Mouse (Mus musculus) neural tube, embryonic 11.5 days (tissue): ENCODE results near the gene Josd2. TPM values are rescaled to one million over a fixed set of nuclear protein-coding genes. Genes with fewer than 3 reads are reported as not detected.
A peak's percentile ranks its signal among the peaks of the same experiment; 100 is the strongest.

Experiments used
- ATAC-seq: fragments of 200-750 bp; cut with Nextera tagmentation; 2 replicates; pipeline ENCODE4 v1.8.0; 2017; ENCODE audit warnings: moderate number of reproducible peaks, mild to moderate bottlenecking, moderate TSS enrichment, moderate library complexity; ENCODE audit not compliant: insufficient read depth, low FRiP score, low TSS enrichment
- DNase-seq: peaks from one replicate; pipeline ENCODE4 v3.0.0-alpha.2; 2015; ENCODE audit warnings: low spot score
- H3K27ac ChIP-seq: fragments of 300-500 bp; sonication (generic); 2 replicates; pipeline ENCODE4 v1.5.1; 2014; ENCODE audit warnings: low read depth, mild to moderate bottlenecking, low read length
- H3K27me3 ChIP-seq: fragments of 300-500 bp; sonication (generic); 2 replicates; pipeline ENCODE4 v1.6.1; 2014; ENCODE audit warnings: mild to moderate bottlenecking, low read length, mixed read lengths; ENCODE audit not compliant: control insufficient read depth, insufficient read depth
- H3K36me3 ChIP-seq: fragments of 300-500 bp; sonication (generic); 2 replicates; pipeline ENCODE4 v1.6.1; 2014; ENCODE audit warnings: mild to moderate bottlenecking, low read length, moderate library complexity, mixed read lengths; ENCODE audit not compliant: control insufficient read depth, insufficient read depth
- H3K4me1 ChIP-seq: fragments of 300-500 bp; sonication (generic); 2 replicates; pipeline ENCODE4 v1.6.1; 2014; ENCODE audit warnings: low read length, mixed read lengths; ENCODE audit not compliant: control insufficient read depth, insufficient read depth
- H3K4me2 ChIP-seq: fragments of 300-500 bp; sonication (generic); 2 replicates; pipeline ENCODE4 v1.6.1; 2014; ENCODE audit warnings: low read depth, mild to moderate bottlenecking, moderate library complexity
- H3K4me3 ChIP-seq: fragments of 300-500 bp; sonication (generic); 2 replicates; pipeline ENCODE4 v1.5.1; 2014; ENCODE audit warnings: low read depth, low read length
- H3K9ac ChIP-seq: fragments of 300-500 bp; sonication (generic); 2 replicates; pipeline ENCODE4 v1.6.1; 2014; ENCODE audit warnings: mild to moderate bottlenecking, low read length
- H3K9me3 ChIP-seq: fragments of 300-500 bp; sonication (generic); 2 replicates; pipeline ENCODE4 v1.6.1; 2016; ENCODE audit warnings: low read length; ENCODE audit not compliant: control insufficient read depth
- WGBS: fragments of 180-500 bp; shearing (Covaris S2); extraction: QIAGEN DNeasy Blood & Tissue Kit; methylation state at CpG from one replicate; pipeline ENCODE4 v1.1.7; 2014; 5-methylcytosine and 5-hydroxymethylcytosine counted together
- polyA plus RNA-seq: library from polyadenylated mRNA; unstranded; fragments of >200 nt; fragmentation: Nextera tagmentation; extraction: Ambion mirVana; gene quantifications from 2 replicates; pipeline ENCODE4 v1.2.1, GENCODE M21; 2014

Josd2 gene
- polyA plus RNA-seq, 1 experiment from 2014 or later, result 66.2 TPM

DNA sequence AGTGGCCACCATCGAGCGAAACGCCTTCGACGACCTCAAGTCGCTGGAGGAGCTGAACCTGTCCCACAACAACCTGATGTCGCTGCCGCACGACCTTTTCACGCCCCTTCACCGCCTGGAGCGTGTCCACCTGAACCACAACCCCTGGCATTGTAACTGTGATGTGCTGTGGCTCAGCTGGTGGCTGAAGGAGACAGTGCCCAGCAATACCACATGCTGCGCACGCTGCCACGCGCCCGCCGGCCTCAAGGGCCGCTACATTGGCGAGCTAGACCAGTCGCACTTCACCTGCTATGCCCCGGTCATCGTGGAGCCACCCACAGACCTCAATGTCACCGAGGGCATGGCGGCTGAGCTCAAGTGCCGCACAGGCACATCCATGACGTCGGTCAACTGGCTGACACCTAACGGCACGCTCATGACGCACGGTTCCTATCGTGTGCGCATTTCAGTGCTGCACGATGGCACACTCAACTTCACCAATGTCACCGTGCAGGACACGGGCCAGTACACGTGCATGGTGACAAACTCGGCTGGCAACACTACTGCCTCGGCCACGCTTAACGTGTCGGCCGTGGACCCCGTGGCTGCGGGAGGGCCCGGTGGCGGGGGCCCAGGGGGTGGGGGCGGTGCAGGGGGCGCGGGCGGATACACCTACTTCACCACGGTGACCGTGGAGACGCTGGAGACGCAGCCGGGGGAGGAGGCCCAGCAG, 6.1 kb upstream of the Josd2 start:
- WGBS, result 54% methylated on average over 57 of the region's 57 CpGs
- DNase-seq (no peak), ATAC-seq (no peak)
- Histone ChIP-seq H3K27ac (no peak overlapping the region), H3K4me3 (no peak overlapping the region), H3K9me3 (no peaks in the 10 kb centered on the region), H3K4me1 (peaks cover 6% of the 10 kb centered on the region; the same call in 1 of the 2 replicates), H3K9ac (no peak overlapping the region), H3K27me3 (peaks cover 47% of the 10 kb centered on the region), H3K36me3 (peaks cover 12% of the 10 kb centered on the region), H3K4me2 (no peak overlapping the region)

DNA sequence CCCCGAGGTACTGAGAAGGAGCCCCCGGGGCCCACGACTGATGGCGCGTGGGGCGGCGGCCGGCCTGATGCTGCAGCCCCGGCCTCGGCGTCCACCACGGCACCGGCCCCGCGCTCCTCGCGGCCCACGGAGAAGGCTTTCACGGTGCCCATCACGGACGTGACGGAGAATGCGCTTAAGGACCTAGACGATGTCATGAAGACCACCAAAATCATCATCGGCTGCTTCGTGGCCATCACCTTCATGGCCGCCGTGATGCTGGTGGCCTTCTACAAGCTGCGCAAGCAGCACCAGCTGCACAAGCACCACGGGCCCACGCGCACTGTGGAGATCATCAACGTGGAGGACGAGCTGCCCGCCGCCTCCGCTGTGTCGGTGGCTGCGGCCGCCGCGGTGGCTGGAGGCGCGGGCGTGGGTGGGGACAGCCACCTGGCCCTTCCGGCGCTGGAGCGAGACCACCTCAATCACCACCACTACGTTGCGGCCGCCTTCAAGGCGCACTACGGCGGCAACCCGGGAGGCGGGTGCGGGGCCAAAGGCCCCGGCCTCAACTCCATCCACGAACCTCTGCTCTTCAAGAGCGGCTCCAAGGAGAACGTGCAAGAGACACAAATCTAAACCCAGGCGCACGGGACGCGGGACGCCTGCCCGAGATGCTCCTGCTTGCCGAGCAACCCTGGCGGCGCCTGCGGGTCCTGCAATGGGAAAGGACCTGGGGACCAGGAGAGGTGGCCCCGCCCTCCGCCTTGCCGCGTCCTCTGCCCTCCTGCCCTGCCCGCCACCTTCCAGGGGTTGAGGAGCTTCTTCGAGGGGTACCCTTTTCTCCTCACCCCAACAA, 5.3 kb upstream of the Josd2 start:
- ATAC-seq (no peak), DNase-seq (peak; percentile 75)
- Histone ChIP-seq H3K9me3 (no peaks in the 10 kb centered on the region), H3K4me1 (peaks cover 6% of the 10 kb centered on the region; the same call in 1 of the 2 replicates), H3K4me3 (peak overlapping the region; percentile 12; the same call in 1 of the 2 replicates), H3K9ac (no peak overlapping the region), H3K36me3 (peaks cover 12% of the 10 kb centered on the region), H3K27me3 (peaks cover 47% of the 10 kb centered on the region), H3K4me2 (peak overlapping the region; percentile 32; the same call in 1 of the 2 replicates), H3K27ac (no peak overlapping the region)
- 11% methylated on average over 76 of the region's 77 CpGs for WGBS

DNA sequence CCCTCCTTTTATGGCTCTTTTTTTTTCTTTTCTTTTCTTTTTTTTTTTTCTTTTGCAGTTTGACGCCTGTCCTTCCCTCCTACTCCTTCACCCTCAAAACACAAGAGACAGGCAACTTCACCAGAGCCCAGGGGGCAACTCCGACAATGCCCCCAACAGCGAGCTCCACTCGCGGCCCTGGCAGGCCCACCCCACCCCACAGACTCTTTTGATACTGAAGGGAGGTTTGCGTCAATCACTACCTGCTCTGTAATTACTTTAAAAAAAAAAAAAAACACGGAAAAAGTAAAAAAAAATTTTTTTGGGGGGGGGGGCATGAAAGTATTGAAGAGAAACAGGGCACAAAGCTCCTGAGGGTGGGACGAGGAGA, 4.7 kb upstream of the Josd2 start:
- WGBS, result 30% methylated on average over 8 of the region's 8 CpGs
- peaks cover 10% of the 10 kb centered on the region for H3K36me3 ChIP-seq
- H3K9me3 ChIP-seq, result no peaks in the 10 kb centered on the region
- peaks cover 47% of the 10 kb centered on the region for H3K27me3 ChIP-seq
- DNase-seq (no peak), ATAC-seq (no peak)
- no peak overlapping the region for H3K4me3 ChIP-seq
- H3K4me1 ChIP-seq, result peaks cover 6% of the 10 kb centered on the region; the same call in 1 of the 2 replicates
- H3K27ac ChIP-seq, result no peak overlapping the region
- no peak overlapping the region for H3K4me2 ChIP-seq
- H3K9ac ChIP-seq, result no peak overlapping the region

DNA sequence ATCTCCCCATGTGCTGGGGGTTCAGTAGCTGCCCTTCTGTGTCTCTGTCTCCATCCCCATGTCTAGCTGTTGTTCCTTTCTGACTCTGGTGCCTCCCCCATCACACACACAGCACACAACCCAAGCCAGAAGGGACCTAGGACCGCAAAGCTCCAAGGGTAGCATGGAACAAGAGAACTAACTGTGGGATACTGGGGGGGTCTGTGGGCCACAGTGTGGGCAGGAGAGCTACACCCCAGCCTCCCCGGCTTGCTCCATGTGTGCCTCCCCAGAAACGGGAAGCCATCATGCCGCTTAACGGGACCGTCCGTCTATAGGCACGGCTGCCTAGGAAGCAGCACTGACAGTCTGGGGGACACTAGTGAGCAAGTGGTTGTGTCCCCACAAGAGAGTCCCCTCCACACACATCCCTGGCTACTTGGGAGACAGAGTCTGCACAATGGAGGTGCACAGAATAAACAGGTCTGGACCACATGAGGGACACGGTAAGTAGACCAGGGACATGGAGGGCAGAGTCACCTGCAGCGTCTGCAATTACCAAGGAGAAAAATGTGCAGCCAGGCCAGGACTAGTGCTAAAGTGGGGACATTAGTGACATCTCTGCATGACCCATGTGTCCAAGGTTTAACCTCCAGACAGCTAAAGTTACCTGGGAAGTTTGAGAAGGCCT, 4.1 kb upstream of the Josd2 start:
- no peak overlapping the region for H3K9ac ChIP-seq
- H3K36me3 ChIP-seq, result peaks cover 10% of the 10 kb centered on the region
- peaks cover 47% of the 10 kb centered on the region for H3K27me3 ChIP-seq
- WGBS, result 91% methylated on average over 10 of the region's 10 CpGs
- H3K4me3 ChIP-seq, result no peak overlapping the region
- ATAC-seq (no peak), DNase-seq (no peak)
- H3K27ac ChIP-seq, result no peak overlapping the region
- H3K9me3 ChIP-seq, result no peaks in the 10 kb centered on the region
- no peak overlapping the region for H3K4me2 ChIP-seq
- peaks cover 11% of the 10 kb centered on the region; the same call in 1 of the 2 replicates for H3K4me1 ChIP-seq

DNA sequence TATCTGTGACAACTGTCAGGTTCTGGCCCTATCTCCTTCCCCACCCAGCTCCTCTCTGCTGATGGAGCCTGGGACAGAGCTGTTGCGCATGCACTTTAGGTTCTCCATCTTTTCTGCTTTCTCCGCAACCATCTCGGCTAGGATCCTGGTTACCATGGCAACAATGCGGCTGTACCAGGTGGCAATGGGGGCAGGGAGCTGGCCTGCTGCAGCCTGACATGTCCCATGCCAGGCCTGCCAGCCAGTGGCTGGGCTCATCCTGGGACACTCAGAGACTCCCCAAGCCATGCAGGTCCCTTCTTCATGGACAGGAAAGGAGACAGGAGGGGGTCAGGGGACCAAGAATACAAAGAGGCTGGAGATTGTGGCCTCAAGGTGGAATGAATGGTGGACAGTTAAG, 3.3 kb upstream of the Josd2 start:
- H3K4me3 ChIP-seq, result no peak overlapping the region
- peaks cover 14% of the 10 kb centered on the region; the same call in 1 of the 2 replicates for H3K4me1 ChIP-seq
- peaks cover 44% of the 10 kb centered on the region for H3K27me3 ChIP-seq
- H3K36me3 ChIP-seq, result peaks cover 10% of the 10 kb centered on the region
- DNase-seq (no peak), ATAC-seq (no peak)
- no peaks in the 10 kb centered on the region for H3K9me3 ChIP-seq
- H3K4me2 ChIP-seq, result no peak overlapping the region
- no peak overlapping the region for H3K9ac ChIP-seq
- 21% methylated on average over 4 of the region's 4 CpGs for WGBS
- H3K27ac ChIP-seq, result no peak overlapping the region

DNA sequence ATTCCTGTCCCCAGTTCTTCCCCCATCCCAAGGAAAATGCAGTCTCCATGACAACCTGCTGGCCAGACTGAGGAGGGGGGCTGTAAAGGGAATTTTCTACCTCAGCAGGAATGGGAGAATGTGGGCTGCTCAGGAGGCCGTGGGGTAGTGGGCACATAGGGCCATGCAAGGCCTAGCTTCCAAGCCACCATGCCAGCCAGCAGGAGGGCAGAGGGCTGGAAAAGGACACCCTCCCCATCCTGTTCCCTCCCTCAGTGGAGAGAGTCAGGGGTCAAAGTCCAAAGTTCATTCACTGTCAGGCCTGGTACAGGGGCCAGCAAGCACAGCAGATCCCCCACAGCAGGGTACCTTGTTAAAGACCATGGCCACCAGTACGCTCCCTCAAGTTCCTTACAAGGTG, 2.7 kb upstream of the Josd2 start, which contains the start of gene Aspdh:
Gene Aspdh (plus strand): TSS at position 281 of the 400 bp plus-strand sequence.
- 47% methylated on average over 2 of the region's 2 CpGs for WGBS
- H3K9me3 ChIP-seq, result no peaks in the 10 kb centered on the region
- H3K9ac ChIP-seq, result peak within 1 kb of the TSS; percentile 5; the same call in 1 of the 2 replicates
- H3K36me3 ChIP-seq, result peaks cover 10% of the 10 kb centered on the region
- no peak within 1 kb of the TSS for H3K4me3 ChIP-seq
- ATAC-seq, result no peak
- DNase-seq, result no peak
- H3K27me3 ChIP-seq, result peaks cover 39% of the 10 kb centered on the region
- H3K27ac ChIP-seq, result no peak within 1 kb of the TSS
- peaks cover 14% of the 10 kb centered on the region; the same call in 1 of the 2 replicates for H3K4me1 ChIP-seq
- H3K4me2 ChIP-seq, result no peak within 1 kb of the TSS

DNA sequence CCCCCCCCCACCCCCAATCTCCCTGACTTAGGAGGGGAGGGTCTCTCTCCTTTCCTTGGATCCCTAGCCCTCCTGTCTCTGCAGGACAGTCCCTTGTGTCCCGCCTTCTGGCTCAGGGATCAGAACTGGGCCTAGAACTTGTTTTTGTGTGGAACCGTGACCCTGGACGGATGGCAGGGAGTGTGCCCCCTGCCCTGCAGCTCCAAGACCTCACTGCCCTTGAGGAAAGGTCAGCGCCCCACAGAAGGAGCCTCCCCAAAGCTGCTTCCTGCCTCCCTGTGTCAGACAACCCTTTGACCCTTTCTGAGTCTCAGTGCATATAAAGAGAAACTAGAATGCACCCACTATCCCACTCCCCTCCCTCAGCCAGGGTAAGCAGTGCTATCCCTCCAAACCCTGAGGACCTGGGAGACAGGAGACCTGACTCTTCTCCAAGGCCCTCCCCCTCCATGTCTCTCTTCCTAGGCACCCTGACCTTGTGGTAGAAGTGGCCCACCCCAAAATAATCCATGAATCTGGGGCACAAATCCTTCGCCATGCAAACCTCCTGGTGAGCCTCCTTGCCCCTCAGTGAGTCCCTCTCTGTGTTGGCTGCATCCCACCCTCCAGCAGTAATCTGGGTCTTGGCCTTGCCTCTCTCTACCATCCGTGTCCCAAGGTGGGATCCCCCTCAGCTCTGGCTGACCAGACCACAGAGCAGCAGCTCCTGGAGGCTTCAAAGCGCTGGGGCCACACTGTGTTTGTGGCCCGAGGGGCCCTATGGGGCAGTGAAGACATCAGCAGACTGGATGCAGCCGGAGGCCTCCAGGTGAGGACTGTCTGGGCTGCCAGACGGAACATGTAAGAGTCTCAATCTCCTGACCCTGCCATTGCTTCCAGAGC, 1.5 kb upstream of the Josd2 start:
- H3K36me3 ChIP-seq, result peaks cover 8% of the 10 kb centered on the region
- no peak overlapping the region for H3K4me3 ChIP-seq
- 83% methylated on average over 10 of the region's 10 CpGs for WGBS
- H3K27me3 ChIP-seq, result peaks cover 29% of the 10 kb centered on the region
- H3K4me1 ChIP-seq, result peaks cover 14% of the 10 kb centered on the region; the same call in 1 of the 2 replicates
- H3K9ac ChIP-seq, result no peak overlapping the region; the same call in none of the 2 replicates
- H3K4me2 ChIP-seq, result no peak overlapping the region
- DNase-seq, result no peak
- no peaks in the 10 kb centered on the region for H3K9me3 ChIP-seq
- ATAC-seq, result no peak
- H3K27ac ChIP-seq, result no peak overlapping the region

DNA sequence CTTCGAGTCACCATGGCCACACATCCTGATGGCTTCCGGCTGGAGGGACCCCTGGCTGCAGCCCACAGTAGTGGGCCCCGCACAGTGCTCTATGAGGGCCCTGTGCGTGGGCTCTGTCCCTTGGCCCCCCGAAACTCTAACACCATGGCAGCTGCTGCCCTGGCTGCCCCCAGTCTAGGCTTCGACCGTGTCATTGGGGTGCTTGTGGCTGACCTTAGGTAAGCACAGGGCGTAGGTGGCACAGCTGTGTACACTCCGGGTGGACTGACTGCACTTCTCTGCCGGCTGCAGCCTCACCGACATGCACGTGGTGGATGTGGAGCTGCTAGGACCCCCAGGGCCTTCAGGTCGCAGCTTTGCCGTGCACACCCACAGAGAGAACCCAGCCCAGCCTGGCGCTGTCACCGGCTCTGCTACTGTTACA, 880 bp upstream of the Josd2 start:
- Histone ChIP-seq H3K4me3 (no peak overlapping the region), H3K4me2 (no peak overlapping the region)
- no peak for DNase-seq

More for the DNA sequence above, 880 bp upstream of the Josd2 start:
- Histone ChIP-seq H3K9ac (no peak overlapping the region; the same call in 1 of the 2 replicates), H3K9me3 (no peaks in the 10 kb centered on the region), H3K27me3 (peaks cover 23% of the 10 kb centered on the region), H3K4me1 (peaks cover 14% of the 10 kb centered on the region; the same call in 1 of the 2 replicates), H3K27ac (no peak overlapping the region), H3K36me3 (peaks cover 3% of the 10 kb centered on the region)
- ATAC-seq, result no peak
- 87% methylated on average over 16 of the region's 16 CpGs for WGBS
